Comparison of ENCODE assay signal across 30 mouse cellular contexts in genomic region chr8:117317478-117317877, GRCm38 (mm10).
DNase-seq lines count a peak whose midpoint lies in the region; ATAC-seq and TF ChIP-seq lines count a peak whose summit lies in the region.
"Had no signal": no experiment of that assay in that cellular context is flagged by ENCODE, and none has a peak within 500 bp of the region (broad histone marks: within the 10 kb centered on the region; RNA-seq: fewer than 3 reads in every experiment).

No protein-coding gene starts in this region.

- ATAC-seq in kidney, embryonic 14.5 days (ENCODE audit: low FRiP score, low TSS enrichment): no peak
- peak; percentile 54 for ATAC-seq in liver, postnatal 0 days
- no peak for ATAC-seq in intestine, embryonic 16.5 days
- ATAC-seq: activated CD4-positive, CD25-positive, alpha-beta regulatory T cell, adult 4 months; hindbrain, postnatal 0 days; intestine, embryonic 15.5 days; midbrain, embryonic 15.5 days had no signal

- no peaks in the 10 kb centered on the region for H3K36me3 ChIP-seq in kidney, embryonic 14.5 days (ENCODE audit: control insufficient read depth, insufficient read depth, low read length)
- peaks cover 8% of the 10 kb centered on the region; the same call in 1 of the 2 replicates for H3K36me3 ChIP-seq in liver, postnatal 0 days (replicated peaks; ENCODE audit: insufficient read depth, low read length)
- no peaks in the 10 kb centered on the region for H3K36me3 ChIP-seq in intestine, embryonic 16.5 days (ENCODE audit: control insufficient read depth, insufficient read depth, low read length)
- H3K36me3 ChIP-seq: embryonic facial prominence, embryonic 15.5 days; forebrain, embryonic 12.5 days; intestine, embryonic 15.5 days; limb, embryonic 13.5 days; midbrain, embryonic 10.5 days; midbrain, embryonic 15.5 days; neural tube, embryonic 15.5 days had no signal

- 67% methylated on average over 8 of the region's 8 CpGs for WGBS in kidney, embryonic 14.5 days
- WGBS in liver, postnatal 0 days (ENCODE audit: insufficient replicate concordance): 68% methylated on average over 8 of the region's 8 CpGs
- 84% methylated on average over 8 of the region's 8 CpGs for WGBS in intestine, embryonic 16.5 days

- DNase-seq in kidney, adult 11 months: peak; percentile 88
- DNase-seq in kidney, adult 8-10 months: peak; percentile 86 to 92
- DNase-seq in kidney, postnatal 10 days: peak; percentile 56
- no peak for DNase-seq in liver, postnatal 0 days
- no peak for DNase-seq in heart, postnatal 36 days
- DNase-seq: adrenal gland, adult 2 months; adrenal gland, postnatal 36 days; cerebellum, adult 18-20 months; cerebellum, postnatal 14 days; gastrocnemius, postnatal 10 days; heart, postnatal 14 days; lung, adult 2 months; lung, postnatal 14 days; retina, postnatal 1 day; right cerebral cortex, postnatal 14 days; thymus, postnatal 4 days had no signal

- no peak for TF ChIP-seq CTCF in liver, postnatal 0 days (IDR thresholded peaks at IDR 0.05; ENCODE audit: low read depth)

- peaks cover 28% of the 10 kb centered on the region for H3K4me1 ChIP-seq in kidney, embryonic 14.5 days (ENCODE audit: control insufficient read depth, insufficient read depth, low read length)
- peaks cover 47% of the 10 kb centered on the region for H3K4me1 ChIP-seq in liver, postnatal 0 days (ENCODE audit: insufficient read depth)
- peaks cover 37% of the 10 kb centered on the region for H3K4me1 ChIP-seq in intestine, embryonic 16.5 days (ENCODE audit: control insufficient read depth, insufficient read depth, low read length)

- TF ChIP-seq EP300 in liver, postnatal 0 days (IDR thresholded peaks at IDR 0.05; ENCODE audit: low read depth): no peak

- intact Hi-C loops in heart, postnatal 36 days (cut with DNase I): no loop called here

- H3K9ac ChIP-seq in kidney, embryonic 14.5 days (ENCODE audit: low read depth, low read length): no peak overlapping the region
- peak overlapping the region; percentile 41; the same call in 1 of the 2 replicates for H3K9ac ChIP-seq in liver, postnatal 0 days (replicated peaks)
- no peak overlapping the region for H3K9ac ChIP-seq in intestine, embryonic 16.5 days (ENCODE audit: low read depth, low read length)
- H3K9ac ChIP-seq: embryonic facial prominence, embryonic 15.5 days; forebrain, embryonic 12.5 days; intestine, embryonic 15.5 days; limb, embryonic 13.5 days; midbrain, embryonic 15.5 days; neural tube, embryonic 15.5 days had no signal

- H3K9me3 ChIP-seq in kidney, embryonic 14.5 days (ENCODE audit: control insufficient read depth, low read length): no peaks in the 10 kb centered on the region
- H3K9me3 ChIP-seq in liver, postnatal 0 days (ENCODE audit: low read length): no peaks in the 10 kb centered on the region
- H3K9me3 ChIP-seq in intestine, embryonic 16.5 days (ENCODE audit: control insufficient read depth, low read length): no peaks in the 10 kb centered on the region
- H3K9me3 ChIP-seq: embryonic facial prominence, embryonic 15.5 days; forebrain, embryonic 12.5 days; intestine, embryonic 15.5 days; limb, embryonic 13.5 days; midbrain, embryonic 10.5 days; midbrain, embryonic 15.5 days; neural tube, embryonic 15.5 days had no signal

- no peaks in the 10 kb centered on the region for H3K27me3 ChIP-seq in kidney, embryonic 14.5 days (ENCODE audit: control insufficient read depth, insufficient read depth, low read length)
- no peaks in the 10 kb centered on the region for H3K27me3 ChIP-seq in liver, postnatal 0 days (ENCODE audit: insufficient read depth, low read length)
- no peaks in the 10 kb centered on the region for H3K27me3 ChIP-seq in intestine, embryonic 16.5 days (replicated peaks; ENCODE audit: control insufficient read depth, insufficient read depth, low read length)
- H3K27me3 ChIP-seq: CH12.LX; embryonic facial prominence, embryonic 15.5 days; forebrain, embryonic 12.5 days; intestine, embryonic 15.5 days; limb, embryonic 13.5 days; midbrain, embryonic 15.5 days; neural tube, embryonic 15.5 days had no signal

- no peak overlapping the region for H3K4me3 ChIP-seq in kidney, embryonic 14.5 days (ENCODE audit: low read length)
- H3K4me3 ChIP-seq in liver, postnatal 0 days (ENCODE audit: low read depth, low read length): 0 out of 2 replicates have a peak overlapping the region, but pooled peaks have one; percentile 10
- H3K4me3 ChIP-seq in intestine, embryonic 16.5 days (ENCODE audit: low read length): no peak overlapping the region
- H3K4me3 ChIP-seq: embryonic facial prominence, embryonic 15.5 days; forebrain, embryonic 12.5 days; intestine, embryonic 15.5 days; layer of hippocampus, adult 2 months; left cerebral cortex, adult 2 months; limb, embryonic 13.5 days; midbrain, embryonic 10.5 days; midbrain, embryonic 15.5 days; neural tube, embryonic 15.5 days had no signal

- no peak overlapping the region for H3K4me2 ChIP-seq in kidney, embryonic 14.5 days (replicated peaks; ENCODE audit: low read depth, low read length)
- peak overlapping the region; percentile 51 for H3K4me2 ChIP-seq in liver, postnatal 0 days (ENCODE audit: low read depth, low read length)
- no peak overlapping the region for H3K4me2 ChIP-seq in intestine, embryonic 16.5 days (ENCODE audit: low read depth, low read length)
- H3K4me2 ChIP-seq: embryonic facial prominence, embryonic 15.5 days; forebrain, embryonic 12.5 days; intestine, embryonic 15.5 days; limb, embryonic 13.5 days; midbrain, embryonic 15.5 days; neural tube, embryonic 15.5 days had no signal

- H3K27ac ChIP-seq in kidney, embryonic 14.5 days (ENCODE audit: low read depth, low read length): no peak overlapping the region
- peak overlapping the region; percentile 58 for H3K27ac ChIP-seq in liver, postnatal 0 days (ENCODE audit: low read depth)
- no peak overlapping the region for H3K27ac ChIP-seq in intestine, embryonic 16.5 days (ENCODE audit: low read length)
- H3K27ac ChIP-seq: embryonic facial prominence, embryonic 15.5 days; forebrain, embryonic 12.5 days; hindbrain, postnatal 0 days; intestine, embryonic 15.5 days; layer of hippocampus, adult 2 months; left cerebral cortex, adult 2 months; limb, embryonic 13.5 days; midbrain, embryonic 15.5 days; neural tube, embryonic 15.5 days had no signal

Comparison
In these comparisons a context has a peak if more than half of its experiments do, and no peak if none do; other contexts are left out.
1. DNase-seq: peak in kidney, adult 11 months (single experiment), kidney, adult 8-10 months (2 of 2) and kidney, postnatal 10 days (single experiment); none in liver, postnatal 0 days (single experiment) and heart, postnatal 36 days (0 of 2).